8 mouse cellular contexts compared by ENCODE assay signal in genomic region chr17:32162112-32162850, GRCm38 (mm10). TPM values are rescaled to one million over a fixed set of nuclear protein-coding genes. Genes with fewer than 3 reads are reported as not detected.
A peak's percentile ranks its signal among the peaks of the same experiment; 100 is the strongest.
DNase-seq lines count a peak whose midpoint lies in the region; ATAC-seq and TF ChIP-seq lines count a peak whose summit lies in the region.

No protein-coding gene starts in this region.

- no peaks in the 10 kb centered on the region for H3K9me3 ChIP-seq in heart, embryonic 13.5 days
- no peaks in the 10 kb centered on the region for H3K9me3 ChIP-seq in kidney, embryonic 14.5 days (ENCODE audit: control insufficient read depth, low read length)
- H3K9me3 ChIP-seq in liver, embryonic 13.5 days (replicated peaks), result no peaks in the 10 kb centered on the region

- peaks cover 31% of the 10 kb centered on the region for H3K27me3 ChIP-seq in heart, embryonic 13.5 days (replicated peaks)
- no peaks in the 10 kb centered on the region for H3K27me3 ChIP-seq in kidney, embryonic 14.5 days (ENCODE audit: control insufficient read depth, insufficient read depth, low read length)
- peaks cover 77% of the 10 kb centered on the region for H3K27me3 ChIP-seq in liver, embryonic 13.5 days

- H3K4me3 ChIP-seq in layer of hippocampus, adult 2 months, result peak overlapping the region; percentile 56
- peak overlapping the region; percentile 15; the same call in 1 of the 2 replicates for H3K4me3 ChIP-seq in embryonic fibroblast, embryonic 13.5 days (ENCODE audit: insufficient read depth, low read length)
- peak overlapping the region; percentile 61 for H3K4me3 ChIP-seq in heart, embryonic 13.5 days
- H3K4me3 ChIP-seq in kidney, embryonic 14.5 days (ENCODE audit: low read length), result peak overlapping the region; percentile 50
- peak overlapping the region; percentile 43 for H3K4me3 ChIP-seq in liver, embryonic 13.5 days (replicated peaks)

- 3% methylated on average over 58 of the region's 58 CpGs for whole genome bisulfite sequencing in heart, embryonic 13.5 days
- WGBS in kidney, embryonic 14.5 days, result 3% methylated on average over 58 of the region's 58 CpGs
- 3% methylated on average over 58 of the region's 58 CpGs for WGBS in liver, embryonic 13.5 days (ENCODE audit: insufficient replicate concordance)

- H3K27ac ChIP-seq in layer of hippocampus, adult 2 months, result peak overlapping the region; percentile 32; the same call in 1 of the 2 replicates
- H3K27ac ChIP-seq in embryonic fibroblast, embryonic 13.5 days (ENCODE audit: insufficient read depth, low read length), result no peak overlapping the region
- H3K27ac ChIP-seq in heart, embryonic 13.5 days (replicated peaks), result no peak overlapping the region
- H3K27ac ChIP-seq in kidney, embryonic 14.5 days (ENCODE audit: low read depth, low read length), result 0 out of 2 replicates have a peak overlapping the region, but pooled peaks have one; percentile 37
- H3K27ac ChIP-seq in liver, embryonic 13.5 days, result no peak overlapping the region

- peak overlapping the region; percentile 81 for H3K9ac ChIP-seq in heart, embryonic 13.5 days
- H3K9ac ChIP-seq in kidney, embryonic 14.5 days (ENCODE audit: low read depth, low read length), result peak overlapping the region; percentile 53
- no peak overlapping the region for H3K9ac ChIP-seq in liver, embryonic 13.5 days

- DNase-seq in layer of hippocampus, adult 2 months (ENCODE audit: low spot score in 2 of 2), result peak; percentile 26 to 68
- no peak for DNase-seq in layer of hippocampus, adult 9-11 months
- no peak for DNase-seq in liver, embryonic 13.5 days
- peak; percentile 80 for DNase-seq in naive thymus-derived CD4-positive, alpha-beta T cell, adult 2 months (ENCODE audit: low read depth)
- peak; percentile 55 for DNase-seq in testis, postnatal 14 days (ENCODE audit: low spot score)

- ATAC-seq in heart, embryonic 13.5 days (ENCODE audit: extremely low read depth, insufficient number of reproducible peaks, low FRiP score, low TSS enrichment), result no peak
- peak; percentile 28 for ATAC-seq in kidney, embryonic 14.5 days (ENCODE audit: low FRiP score, low TSS enrichment)
- no peak for ATAC-seq in liver, embryonic 13.5 days (ENCODE audit: low read depth)

- H3K36me3 ChIP-seq in heart, embryonic 13.5 days, result peaks cover 14% of the 10 kb centered on the region
- peaks cover 15% of the 10 kb centered on the region; the same call in 1 of the 2 replicates for H3K36me3 ChIP-seq in kidney, embryonic 14.5 days (ENCODE audit: control insufficient read depth, insufficient read depth, low read length)
- no peaks in the 10 kb centered on the region for H3K36me3 ChIP-seq in liver, embryonic 13.5 days

- no peak for TF ChIP-seq POLR2A in embryonic fibroblast, embryonic 13.5 days (IDR thresholded peaks at IDR 0.05; ENCODE audit: low read depth, low read length)

- peak overlapping the region; percentile 97 for H3K4me2 ChIP-seq in heart, embryonic 13.5 days
- peak overlapping the region; percentile 86 for H3K4me2 ChIP-seq in kidney, embryonic 14.5 days (replicated peaks; ENCODE audit: low read depth, low read length)
- H3K4me2 ChIP-seq in liver, embryonic 13.5 days, result peak overlapping the region; percentile 64

- TF ChIP-seq CTCF in layer of hippocampus, adult 2 months (conservative IDR thresholded peaks at IDR 0.05), result peak; percentile 78
- peak; percentile 86 for TF ChIP-seq CTCF in embryonic fibroblast, embryonic 13.5 days (IDR thresholded peaks at IDR 0.05; ENCODE audit: borderline replicate concordance, insufficient read depth, low read length)

- 0 out of 2 replicates have a peak, but pooled peaks cover 3% of the 10 kb centered on the region for H3K4me1 ChIP-seq in embryonic fibroblast, embryonic 13.5 days (ENCODE audit: control insufficient read depth, insufficient read depth, low read length)
- peaks cover 40% of the 10 kb centered on the region for H3K4me1 ChIP-seq in heart, embryonic 13.5 days
- peaks cover 30% of the 10 kb centered on the region for H3K4me1 ChIP-seq in kidney, embryonic 14.5 days (ENCODE audit: control insufficient read depth, insufficient read depth, low read length)
- peaks cover 31% of the 10 kb centered on the region for H3K4me1 ChIP-seq in liver, embryonic 13.5 days (replicated peaks)

RNA-seq across cellular contexts. Expression of gene Notch3, which starts 4.4 kb away (rescaled TPM):
- total RNA-seq in layer of hippocampus, adult 2 months (2021), result 1 to 10 TPM; 7.2 to 7.7 TPM
- polyA plus RNA-seq in embryonic fibroblast, embryonic 13.5 days (2011; ENCODE audit: insufficient read length, low read depth, missing spikeins), result 18.8 and 20.8 TPM in 2 replicates
- 5.7 and 5.9 TPM in 2 replicates for polyA plus RNA-seq in heart, embryonic 13.5 days (2015; fragmentation: Nextera tagmentation; extraction: Ambion mirVana)
- 15.9 and 16.9 TPM in 2 replicates for polyA plus RNA-seq in kidney, embryonic 14.5 days (2014; fragmentation: Nextera tagmentation; extraction: Ambion mirVana)
- 0.45 and 0.48 TPM in 2 replicates for polyA plus RNA-seq in liver, embryonic 13.5 days (2015; fragmentation: Nextera tagmentation; extraction: Ambion mirVana)

RNA-seq across cellular contexts. Expression of gene Ephx3, which starts 27.1 kb away (rescaled TPM):
- total RNA-seq in layer of hippocampus, adult 2 months (2021), result under 1 TPM; 0.42 to 0.44 TPM
- polyA plus RNA-seq in embryonic fibroblast, embryonic 13.5 days (2011; ENCODE audit: insufficient read length, low read depth, missing spikeins), result not detected in 2 replicates
- 0.11 TPM in 1 of 2 replicates, not detected in the other for polyA plus RNA-seq in heart, embryonic 13.5 days (2015; fragmentation: Nextera tagmentation; extraction: Ambion mirVana)
- polyA plus RNA-seq in kidney, embryonic 14.5 days (2014; fragmentation: Nextera tagmentation; extraction: Ambion mirVana), result 0.10 TPM in 1 of 2 replicates, not detected in the other
- polyA plus RNA-seq in liver, embryonic 13.5 days (2015; fragmentation: Nextera tagmentation; extraction: Ambion mirVana), result not detected in 2 replicates

Comparison
In these comparisons a context has a peak if more than half of its experiments do, and no peak if none do; other contexts are left out.
1. DNase-seq: peak in layer of hippocampus, adult 2 months (2 of 2), naive thymus-derived CD4-positive, alpha-beta T cell, adult 2 months (single experiment) and testis, postnatal 14 days (single experiment); none in layer of hippocampus, adult 9-11 months (single experiment) and liver, embryonic 13.5 days (single experiment).
2. H3K27ac ChIP-seq: peak in layer of hippocampus, adult 2 months (single experiment) and kidney, embryonic 14.5 days (single experiment); none in embryonic fibroblast, embryonic 13.5 days (single experiment), heart, embryonic 13.5 days (single experiment) and liver, embryonic 13.5 days (single experiment).
3. Peak in every context shown above with its lines, with median percentiles within 50 percentile points of each other: H3K4me3 ChIP-seq and H3K4me2 ChIP-seq.